Mouse (Mus musculus): ENCODE results near the gene Psmg1. TPM values are rescaled to one million over a fixed set of nuclear protein-coding genes. Genes with fewer than 3 reads are reported as not detected.
A peak's percentile ranks its signal among the peaks of the same experiment; 100 is the strongest.
"Not testable (repeated sequence)": the region's sequence is repeated elsewhere in the genome, so short reads cannot be mapped to it uniquely, and the experiment has no call there.

Gene Psmg1
- total RNA-seq, 2 experiments from 2014 or later, result 5.1 to 21.3 TPM

DNA sequence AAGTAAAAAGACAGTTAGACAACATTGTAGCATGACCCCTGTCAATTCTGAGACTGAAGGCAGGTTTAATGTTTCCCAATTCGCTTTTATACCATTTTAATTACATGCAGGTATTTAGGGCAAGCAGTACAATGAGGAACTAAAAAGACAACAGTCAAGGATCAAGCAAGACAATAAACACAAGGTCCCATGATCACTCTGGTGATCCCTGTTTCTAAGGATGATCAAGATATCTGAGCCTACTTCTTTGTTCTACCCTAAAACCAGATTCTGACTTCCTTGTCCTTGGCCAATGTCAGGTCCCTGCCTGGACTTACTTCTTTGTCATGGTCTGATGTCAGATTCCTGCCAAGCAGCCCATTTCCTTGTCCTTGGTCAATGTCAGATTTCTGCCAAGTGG lies 29.3 kb downstream of the Psmg1 start:
- not testable (repeated sequence) for ATAC-seq (replicated peaks; ENCODE audit: low FRiP score, poor library complexity, severe bottlenecking)

DNA sequence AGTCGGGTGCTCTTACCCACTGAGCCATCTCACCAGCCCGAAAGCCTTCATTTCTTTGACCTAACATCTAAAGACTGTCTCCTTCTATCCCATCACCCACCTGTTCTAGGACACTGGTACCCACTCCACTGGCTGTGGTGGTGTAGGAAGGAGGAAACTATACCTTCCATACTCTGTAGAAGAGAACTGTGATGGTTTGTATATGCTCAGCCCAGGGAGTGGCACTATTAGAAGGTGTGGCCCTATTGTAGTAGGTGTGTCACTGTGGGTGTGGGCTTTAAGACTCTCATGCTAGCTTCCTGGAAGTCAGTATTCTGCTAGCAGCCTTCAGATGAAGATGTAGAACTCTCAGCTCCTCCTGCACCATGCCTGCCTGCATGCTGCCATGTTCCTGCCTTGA lies 30.1 kb downstream of the Psmg1 start:
- ATAC-seq (replicated peaks; ENCODE audit: low FRiP score, poor library complexity, severe bottlenecking), result not testable (repeated sequence)

DNA sequence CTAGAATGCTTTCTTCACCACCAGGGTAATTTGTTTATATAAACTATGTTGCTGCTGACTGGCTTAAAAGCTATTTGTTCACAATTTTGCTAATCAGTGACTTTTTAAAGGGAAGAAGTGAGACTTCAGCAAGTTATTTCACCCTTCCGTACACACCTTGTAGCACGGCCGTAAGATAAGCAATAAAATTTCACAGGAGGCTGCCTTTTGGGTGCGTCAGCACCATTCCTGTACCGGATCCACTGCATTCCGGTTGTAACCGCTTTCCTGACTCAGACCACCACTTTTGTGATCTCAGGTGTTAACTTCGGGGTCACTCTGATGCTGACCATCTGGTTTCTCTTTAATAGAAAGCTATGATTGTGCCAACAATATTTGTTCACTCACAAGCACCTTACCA lies 32.7 kb downstream of the Psmg1 start:
- ATAC-seq (replicated peaks; ENCODE audit: low FRiP score, poor library complexity, severe bottlenecking), result no peak

DNA sequence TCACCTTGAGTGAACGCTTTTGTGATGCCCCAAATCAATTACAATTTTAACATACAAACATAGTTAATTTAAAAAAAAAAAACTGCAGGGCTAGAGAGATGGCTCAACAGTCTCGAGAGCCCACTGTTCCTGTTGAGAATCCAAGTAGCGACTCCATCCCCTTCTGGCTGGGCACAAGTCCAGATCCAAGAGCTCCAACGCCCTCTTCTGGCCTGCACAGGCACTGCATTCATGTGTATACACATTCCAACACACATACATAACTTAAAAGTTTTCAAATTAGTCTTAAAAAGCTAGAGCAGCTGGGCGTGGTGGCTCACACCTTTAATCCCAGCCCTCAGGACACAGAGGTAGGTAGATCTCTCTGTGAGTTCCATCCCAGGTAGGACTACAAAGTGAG lies 34.1 kb downstream of the Psmg1 start:
- ATAC-seq (replicated peaks; ENCODE audit: low FRiP score, poor library complexity, severe bottlenecking), result no peak

DNA sequence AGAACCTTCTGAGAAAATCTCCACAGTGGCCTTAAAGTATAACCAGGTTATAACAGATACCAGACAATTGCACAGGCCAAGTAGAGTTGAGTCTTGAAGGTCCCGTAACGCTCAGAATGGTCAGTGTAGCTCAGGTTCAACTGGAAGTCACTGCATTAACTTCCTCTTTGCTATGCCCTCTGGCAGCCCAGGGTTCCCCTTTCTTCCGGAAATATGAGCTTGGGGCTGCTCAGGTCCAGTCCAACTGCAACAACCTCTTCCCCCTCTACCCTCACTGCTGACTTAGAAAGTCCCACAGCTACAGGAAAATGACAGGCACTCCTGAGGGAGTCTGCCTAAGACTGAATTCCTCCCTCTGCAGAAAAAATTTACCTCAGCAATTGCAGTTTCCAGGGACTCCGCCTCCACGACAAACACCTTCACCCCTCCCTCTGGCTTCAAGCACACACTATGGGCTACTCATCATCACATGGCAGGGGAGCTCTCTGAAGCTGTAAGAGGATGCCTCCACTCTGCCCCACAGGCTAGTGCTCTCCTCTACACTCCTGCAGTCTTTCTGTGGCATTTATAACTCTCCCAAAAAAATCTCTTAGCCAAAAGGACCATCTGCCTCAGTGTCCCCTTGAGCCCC lies 34.9 kb downstream of the Psmg1 start:
- ATAC-seq (replicated peaks; ENCODE audit: low FRiP score, poor library complexity, severe bottlenecking), result no peak

DNA sequence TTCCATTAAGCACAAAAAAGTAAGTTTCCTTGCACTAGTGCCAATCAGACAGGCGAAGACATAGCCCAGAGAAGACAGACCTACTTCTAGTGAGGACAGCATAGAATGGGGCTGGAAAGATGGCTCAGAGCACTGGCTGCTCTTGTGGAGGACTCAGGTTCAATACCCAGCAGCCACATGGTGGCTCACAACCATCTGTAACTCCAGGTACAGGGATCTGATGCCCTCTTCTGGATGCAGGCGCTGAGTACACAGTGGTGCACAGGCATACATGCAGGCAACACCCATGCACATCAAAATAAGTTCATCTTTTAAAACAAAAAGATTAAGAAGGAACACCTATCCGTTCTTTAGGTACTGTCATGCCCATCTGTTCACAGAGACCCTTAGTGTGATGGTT lies 36.4 kb downstream of the Psmg1 start:
- no peak for ATAC-seq (replicated peaks; ENCODE audit: low FRiP score, poor library complexity, severe bottlenecking)

DNA sequence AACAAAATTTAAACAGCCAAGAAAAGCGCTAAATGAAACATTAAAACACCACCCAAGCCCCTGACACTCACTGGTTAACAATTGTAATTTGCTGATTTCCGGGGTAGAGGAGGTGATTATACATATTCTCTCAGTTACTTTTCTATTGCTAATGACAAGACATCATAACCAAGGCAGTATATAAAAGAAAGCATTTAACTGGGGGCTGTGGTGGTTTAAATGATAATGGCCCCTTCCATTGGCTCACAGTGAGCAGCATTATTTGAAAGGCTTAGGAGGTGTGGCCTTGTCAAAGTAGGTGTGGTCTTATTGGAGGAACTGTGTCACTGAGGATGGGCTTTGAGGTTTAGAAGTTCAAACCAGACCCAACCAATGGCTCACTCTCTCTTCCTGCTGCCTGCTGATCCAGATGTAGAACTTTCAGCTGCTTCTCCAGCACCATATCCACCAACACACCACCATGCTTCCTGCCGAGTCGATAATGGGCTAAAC lies 37.6 kb downstream of the Psmg1 start:
- no peak for ATAC-seq (replicated peaks; ENCODE audit: low FRiP score, poor library complexity, severe bottlenecking)

DNA sequence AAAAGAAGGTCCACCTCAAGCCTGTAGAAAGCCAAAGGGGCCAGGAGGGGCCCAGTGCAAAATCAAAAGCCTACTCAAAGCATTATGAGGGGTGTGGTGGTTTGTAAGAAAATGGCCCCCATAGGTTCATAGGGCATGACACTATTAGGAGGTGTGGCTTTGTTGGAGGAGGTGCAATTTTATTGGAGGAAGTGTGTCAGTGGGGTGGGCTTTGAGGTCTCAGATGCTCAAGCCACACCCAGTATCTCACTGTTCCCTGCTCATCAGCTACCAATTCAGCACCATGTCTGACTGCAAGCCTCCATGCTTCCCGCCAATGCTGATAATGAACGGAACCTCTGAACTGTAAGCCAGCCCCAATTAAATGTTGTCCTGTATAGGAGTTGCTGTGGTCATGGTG lies 39.3 kb downstream of the Psmg1 start:
- ATAC-seq (replicated peaks; ENCODE audit: low FRiP score, poor library complexity, severe bottlenecking), result no peak

DNA sequence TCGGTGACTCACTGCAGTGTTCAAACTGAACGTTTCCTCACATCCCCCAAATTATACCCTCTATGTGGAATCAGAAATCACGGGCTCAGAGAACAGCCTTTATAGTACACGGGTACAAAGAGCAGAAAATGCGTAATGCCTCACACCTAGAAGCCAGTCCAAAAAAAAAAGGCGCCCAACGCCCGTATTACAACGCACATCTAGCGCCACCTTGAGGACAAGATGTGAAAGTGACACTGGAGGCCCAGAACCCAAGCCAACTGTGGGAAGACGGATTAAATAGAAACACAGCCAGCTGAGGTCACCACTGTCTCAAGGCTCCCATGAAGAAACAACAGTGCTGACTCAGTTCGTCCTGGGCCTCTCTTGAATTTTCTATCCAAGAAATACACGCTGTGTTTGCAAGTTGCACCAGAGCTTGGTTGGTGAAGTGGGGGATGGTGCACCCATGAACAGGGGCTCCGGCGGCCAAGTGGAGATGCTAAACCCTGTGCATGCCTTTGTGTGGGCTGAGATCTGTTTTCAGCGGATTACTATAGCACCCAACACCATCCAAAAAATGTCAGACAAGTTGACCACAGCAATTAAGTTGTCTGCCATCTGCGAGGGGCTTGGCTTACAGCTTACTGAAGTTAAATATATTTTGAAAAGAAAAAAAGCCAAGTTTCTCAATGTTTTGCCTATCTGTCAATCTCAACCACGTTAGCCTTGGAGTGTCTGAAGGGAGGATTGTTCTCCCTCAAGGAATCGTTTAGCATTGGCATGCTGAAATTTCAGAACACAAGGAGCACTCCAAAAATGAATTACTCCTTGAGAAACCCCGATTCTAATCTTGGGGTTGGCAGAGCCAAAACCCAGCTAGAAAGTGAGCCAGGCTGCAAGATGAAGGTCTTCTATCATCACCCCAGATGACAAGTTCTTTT lies 45.1 kb downstream of the Psmg1 start:
- peak; percentile 39; the same call in 1 of the 2 replicates for ATAC-seq (replicated peaks; ENCODE audit: low FRiP score, poor library complexity, severe bottlenecking)

DNA sequence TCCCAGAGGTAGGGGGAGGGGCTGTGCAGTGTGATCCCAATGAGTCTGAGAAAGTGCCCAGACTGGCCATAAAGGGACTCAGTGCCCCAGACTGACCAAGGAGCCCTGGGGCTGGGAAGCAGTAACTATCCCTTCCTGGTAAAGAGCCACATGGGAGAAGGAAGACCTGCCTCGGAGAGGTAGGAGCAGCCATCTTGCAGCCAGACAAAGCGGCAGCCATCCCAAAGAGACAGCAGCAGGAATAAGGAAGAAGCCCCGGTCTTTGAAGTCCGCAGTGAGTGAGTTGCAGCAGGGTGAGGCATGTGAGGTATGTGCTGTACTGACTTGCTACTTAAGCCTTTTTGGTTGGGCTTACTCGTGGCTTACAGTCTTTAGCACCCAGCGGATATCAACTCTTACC lies 47.6 kb downstream of the Psmg1 start:
- no peak for ATAC-seq (replicated peaks; ENCODE audit: low FRiP score, poor library complexity, severe bottlenecking)

DNA sequence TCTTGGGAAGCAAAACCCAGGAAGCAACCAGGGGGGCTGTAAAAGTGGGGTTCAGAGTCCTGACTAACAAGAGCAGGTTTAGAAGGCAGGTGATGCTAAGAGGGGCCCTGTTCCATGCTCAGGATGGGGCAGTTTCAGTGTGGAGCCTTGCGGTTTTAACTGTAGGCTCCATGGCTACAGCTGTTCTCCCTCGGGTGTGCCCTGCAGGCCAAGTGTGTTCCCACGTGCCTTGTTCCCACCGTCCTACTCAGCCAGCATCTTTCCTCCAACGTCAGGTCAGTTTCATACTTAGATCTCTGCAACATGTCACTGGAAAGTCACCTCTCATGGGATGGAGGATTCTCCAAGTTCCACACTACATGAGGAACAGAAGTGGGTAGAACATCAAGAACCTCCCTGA lies 49.2 kb downstream of the Psmg1 start:
- ATAC-seq (replicated peaks; ENCODE audit: low FRiP score, poor library complexity, severe bottlenecking), result no peak

DNA sequence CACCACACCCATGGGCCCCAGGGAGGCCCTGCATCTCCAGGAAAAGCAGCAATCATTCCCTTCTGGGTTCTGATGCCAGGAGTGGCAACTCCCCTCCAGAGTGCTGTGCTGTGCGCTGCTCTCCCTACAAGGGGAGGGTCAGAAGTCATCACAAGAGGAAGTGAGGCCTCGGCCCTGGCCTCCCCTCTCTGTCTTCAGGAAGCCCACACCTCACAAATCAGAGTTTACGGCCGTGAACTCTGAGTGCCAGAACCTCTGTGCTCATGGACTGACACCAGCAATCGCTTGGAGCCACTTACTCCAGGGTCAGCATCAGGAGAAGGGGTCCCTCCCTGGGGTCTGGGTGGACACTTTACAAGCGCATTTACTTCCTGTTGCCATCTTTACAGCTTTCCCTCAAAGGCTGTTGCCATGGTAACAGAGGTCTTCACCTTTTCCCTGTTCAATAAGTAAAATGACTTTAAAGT lies 55.2 kb downstream of the Psmg1 start:
- ATAC-seq (replicated peaks; ENCODE audit: low FRiP score, poor library complexity, severe bottlenecking), result no peak

DNA sequence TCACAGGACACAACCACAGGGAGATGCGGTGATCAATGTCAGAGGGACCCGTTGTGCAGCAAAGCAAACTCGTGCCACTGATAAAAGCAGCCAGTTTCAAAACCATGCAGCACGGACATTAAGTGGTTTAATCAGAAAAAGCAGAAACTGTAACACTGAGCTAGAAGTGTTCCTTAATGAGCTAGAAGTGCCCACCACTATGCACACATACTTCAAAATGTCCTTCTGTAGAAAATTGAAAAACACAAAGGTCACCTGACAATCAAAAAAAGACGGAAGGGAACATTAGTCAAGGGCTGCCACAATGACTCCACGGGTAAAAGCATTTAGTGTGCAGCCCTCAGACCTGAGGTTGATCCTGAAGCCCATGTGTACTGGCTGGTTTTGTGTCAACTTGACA lies 57.9 kb downstream of the Psmg1 start:
- ATAC-seq (replicated peaks; ENCODE audit: low FRiP score, poor library complexity, severe bottlenecking), result no peak

DNA sequence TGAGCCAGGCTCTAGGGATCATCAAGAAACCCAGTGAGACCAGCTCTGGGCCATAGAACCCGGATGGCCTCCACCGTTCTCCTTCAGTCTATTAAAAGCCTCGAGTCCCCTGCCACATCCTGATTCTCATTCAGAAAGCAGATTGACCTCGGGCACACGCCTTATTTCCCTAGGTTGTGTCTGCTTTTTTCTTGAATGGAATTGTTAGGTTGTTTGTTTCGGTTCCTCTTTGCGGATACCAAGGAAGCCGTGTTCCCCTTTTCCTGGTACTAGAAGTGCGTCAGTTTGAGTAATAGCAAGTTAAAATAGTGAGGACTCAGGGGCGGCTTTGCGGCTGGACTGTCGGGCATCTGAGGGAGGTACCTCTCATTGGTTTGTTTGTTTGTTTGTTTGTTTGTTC lies 59.3 kb downstream of the Psmg1 start:
- ATAC-seq (replicated peaks; ENCODE audit: low FRiP score, poor library complexity, severe bottlenecking), result no peak

Other genes starting within 250 kb of the Psmg1 start
- gene Brwd1, start 91.6 kb upstream of the Psmg1 start, total RNA-seq (2015; ENCODE audit: low replicate concordance), result 10.4 and 10.6 TPM in 2 replicates
- gene Brwd1, start 91.6 kb upstream of the Psmg1 start, total RNA-seq (2017; ENCODE audit: low replicate concordance), result 9.3 and 11.8 TPM in 2 replicates
- gene Hmgn1, start 136.8 kb upstream of the Psmg1 start, total RNA-seq (2015; ENCODE audit: low replicate concordance), result 27.8 and 30.0 TPM in 2 replicates
- 14.2 and 15.1 TPM in 2 replicates for gene Hmgn1, start 136.8 kb upstream of the Psmg1 start, total RNA-seq (2017; ENCODE audit: low replicate concordance)
- gene Wrb, start 154.4 kb upstream of the Psmg1 start, total RNA-seq (2015; ENCODE audit: low replicate concordance), result 0.77 and 2.5 TPM in 2 replicates
- gene Wrb, start 154.4 kb upstream of the Psmg1 start, total RNA-seq (2017; ENCODE audit: low replicate concordance), result 0.98 and 3.0 TPM in 2 replicates
- gene Lca5l, start 201.3 kb upstream of the Psmg1 start, total RNA-seq (2015; ENCODE audit: low replicate concordance), result not detected in 2 replicates
- gene Lca5l, start 201.3 kb upstream of the Psmg1 start, total RNA-seq (2017; ENCODE audit: low replicate concordance), result 1.1 TPM in 1 of 2 replicates, not detected in the other
- gene Sh3bgr, start 209.5 kb upstream of the Psmg1 start, total RNA-seq (2015; ENCODE audit: low replicate concordance), result not detected in 2 replicates
- not detected in 2 replicates for gene Sh3bgr, start 209.5 kb upstream of the Psmg1 start, total RNA-seq (2017; ENCODE audit: low replicate concordance)
- gene B3galt5, start 244.8 kb upstream of the Psmg1 start, total RNA-seq (2015; ENCODE audit: low replicate concordance), result not detected in 2 replicates
- gene B3galt5, start 244.8 kb upstream of the Psmg1 start, total RNA-seq (2017; ENCODE audit: low replicate concordance), result not detected in 2 replicates

Data from erythroblast, adult 5-6 weeks (primary cell).